Mouse (Mus musculus): ENCODE measurements around the gene Nav2.

The Nav2 gene

GRCm38 (mm10) chr7:48908521-48909341 lies at the start of gene Nav2:
Gene Nav2 (plus strand): TSS chr7:48908716.
- no peak for DNase-seq

- DNase-seq = no peak
These were observed 49.2 kb upstream of the Nav2 start for GRCm38 (mm10) chr7:48859362-48859761.

GRCm38 (mm10) chr7:48860948-48861347 lies 47.6 kb upstream of the Nav2 start:
- no peak for DNase-seq

GRCm38 (mm10) chr7:48861796-48862195 lies 46.7 kb upstream of the Nav2 start:
- DNase-seq = no peak

- DNase-seq = no peak
These were observed 44.3 kb upstream of the Nav2 start for GRCm38 (mm10) chr7:48864199-48864598.

- no peak for DNase-seq
These were observed 43.7 kb upstream of the Nav2 start for GRCm38 (mm10) chr7:48864671-48865458.

- no peak for DNase-seq
These were observed 40.9 kb upstream of the Nav2 start for GRCm38 (mm10) chr7:48867576-48867975.

GRCm38 (mm10) chr7:48870144-48870543 lies 38.4 kb upstream of the Nav2 start:
- no peak for DNase-seq

- no peak for DNase-seq
These were observed 37.8 kb upstream of the Nav2 start for GRCm38 (mm10) chr7:48870579-48871180.

GRCm38 (mm10) chr7:48871292-48871691 lies 37.2 kb upstream of the Nav2 start:
- DNase-seq = no peak

GRCm38 (mm10) chr7:48875096-48875495 lies 33.4 kb upstream of the Nav2 start:
- DNase-seq = no peak

- peak; percentile 58 for DNase-seq
These were observed 32.0 kb upstream of the Nav2 start for GRCm38 (mm10) chr7:48876526-48876925.

- no peak for DNase-seq
These were observed 30.6 kb upstream of the Nav2 start for GRCm38 (mm10) chr7:48877786-48878390.

GRCm38 (mm10) chr7:48879574-48879973 lies 28.9 kb upstream of the Nav2 start:
- no peak for DNase-seq

- DNase-seq = peak; percentile 98
These were observed 27.7 kb upstream of the Nav2 start for GRCm38 (mm10) chr7:48880591-48881481.

- DNase-seq = peak; percentile 90
These were observed 27.0 kb upstream of the Nav2 start, which contains the start of gene E2f8 for GRCm38 (mm10) chr7:48881486-48881885. Gene E2f8 (minus strand): TSS chr7:48881596.

GRCm38 (mm10) chr7:48881971-48882609 lies 26.4 kb upstream of the Nav2 start:
- DNase-seq = peak; percentile 27

GRCm38 (mm10) chr7:48883525-48884265 lies 24.8 kb upstream of the Nav2 start:
- DNase-seq = no peak

GRCm38 (mm10) chr7:48884266-48884611 lies 24.3 kb upstream of the Nav2 start:
- no peak for DNase-seq

GRCm38 (mm10) chr7:48887973-48888372 lies 20.5 kb upstream of the Nav2 start:
- DNase-seq = no peak

GRCm38 (mm10) chr7:48888751-48889150 lies 19.8 kb upstream of the Nav2 start:
- DNase-seq = no peak
